In genomic region chr11:70518436-70518835, GRCm38 (mm10) we compare ENCODE assay signal across 28 mouse cellular contexts. TPM values are rescaled to one million over a fixed set of nuclear protein-coding genes. Genes with fewer than 3 reads are reported as not detected.
"Had no signal": no experiment of that assay in that cellular context is flagged by ENCODE, and none has a peak within 500 bp of the region (broad histone marks: within the 10 kb centered on the region; RNA-seq: fewer than 3 reads in every experiment).

No protein-coding gene starts in this region.

- H3K9ac ChIP-seq: intestine, embryonic 15.5 days; kidney, embryonic 15.5 days; lung, embryonic 15.5 days; midbrain, embryonic 12.5 days; midbrain, embryonic 15.5 days; neural tube, embryonic 12.5 days; neural tube, embryonic 15.5 days had no signal

- ATAC-seq: intestine, embryonic 15.5 days; midbrain, embryonic 15.5 days had no signal

- DNase-seq: kidney, adult 11 months; kidney, adult 8-10 months; kidney, postnatal 10 days; kidney, postnatal 36 days; layer of hippocampus, postnatal 36 days; lung, adult 18-20 months; lung, postnatal 10 days; lung, postnatal 36 days; right cerebral cortex, adult 18-20 months; right cerebral cortex, postnatal 14 days; right cerebral cortex, postnatal 4 days; thymus, adult 2 months; thymus, postnatal 25 days had no signal

- H3K27me3 ChIP-seq: intestine, embryonic 15.5 days; kidney, embryonic 15.5 days; midbrain, embryonic 15.5 days had no signal

- H3K4me2 ChIP-seq: kidney, embryonic 15.5 days; lung, embryonic 15.5 days; midbrain, embryonic 12.5 days; midbrain, embryonic 15.5 days; neural tube, embryonic 12.5 days; neural tube, embryonic 15.5 days had no signal

- H3K36me3 ChIP-seq: intestine, embryonic 15.5 days; kidney, embryonic 15.5 days; lung, embryonic 15.5 days; midbrain, embryonic 12.5 days; midbrain, embryonic 15.5 days; neural tube, embryonic 12.5 days; neural tube, embryonic 15.5 days had no signal

- H3K4me3 ChIP-seq: intestine, embryonic 15.5 days; kidney, embryonic 15.5 days; left cerebral cortex, adult 2 months; lung, embryonic 15.5 days; midbrain, embryonic 12.5 days; midbrain, embryonic 15.5 days; neural tube, embryonic 12.5 days; neural tube, embryonic 15.5 days had no signal

- H3K27ac ChIP-seq: intestine, embryonic 15.5 days; kidney, embryonic 15.5 days; left cerebral cortex, adult 2 months; lung, embryonic 15.5 days; midbrain, embryonic 12.5 days; midbrain, embryonic 15.5 days; neural tube, embryonic 12.5 days; neural tube, embryonic 15.5 days; stomach, postnatal 0 days had no signal

- H3K9me3 ChIP-seq: intestine, embryonic 15.5 days; kidney, embryonic 15.5 days; lung, embryonic 15.5 days; midbrain, embryonic 12.5 days; midbrain, embryonic 15.5 days; neural tube, embryonic 12.5 days; neural tube, embryonic 15.5 days had no signal

RNA-seq across cellular contexts. Expression of gene Gltpd2, which starts 0.6 kb away (rescaled TPM):
- total RNA-seq: layer of hippocampus, adult 8-10 months; layer of hippocampus, postnatal 10 days; layer of hippocampus, postnatal 36 days; left cerebral cortex, adult 2 months; left cerebral cortex, postnatal 10 days; left cerebral cortex, postnatal 36 days had no signal
- polyA plus RNA-seq: midbrain, embryonic 12.5 days had no signal

RNA-seq across cellular contexts. Expression of gene Vmo1, which starts 4.0 kb away (rescaled TPM):
- total RNA-seq: layer of hippocampus, adult 8-10 months; layer of hippocampus, postnatal 10 days; layer of hippocampus, postnatal 36 days; left cerebral cortex, adult 2 months; left cerebral cortex, postnatal 10 days; left cerebral cortex, postnatal 36 days had no signal
- polyA plus RNA-seq: midbrain, embryonic 12.5 days; midbrain, embryonic 15.5 days; neural tube, embryonic 12.5 days had no signal

RNA-seq across cellular contexts. Expression of gene Tm4sf5, which starts 13.4 kb away (rescaled TPM):
- total RNA-seq: layer of hippocampus, adult 8-10 months; layer of hippocampus, postnatal 10 days; layer of hippocampus, postnatal 36 days; left cerebral cortex, postnatal 36 days had no signal
- polyA plus RNA-seq: neural tube, embryonic 12.5 days had no signal

RNA-seq across cellular contexts. Expression of gene Gm40193, which starts 14.3 kb away (rescaled TPM):
- total RNA-seq: layer of hippocampus, adult 8-10 months; layer of hippocampus, postnatal 10 days; layer of hippocampus, postnatal 36 days; left cerebral cortex, adult 2 months; left cerebral cortex, postnatal 10 days; left cerebral cortex, postnatal 36 days had no signal
- polyA plus RNA-seq: intestine, embryonic 15.5 days; kidney, embryonic 15.5 days; limb, embryonic 11.5 days; lung, embryonic 15.5 days; midbrain, embryonic 12.5 days; midbrain, embryonic 15.5 days; neural tube, embryonic 12.5 days; neural tube, embryonic 15.5 days; stomach, embryonic 14.5 days; stomach, postnatal 0 days; thymus, adult 2 months had no signal
